Mouse (Mus musculus): ENCODE measurements around the gene Spem2. TPM values are rescaled to one million over a fixed set of nuclear protein-coding genes. Genes with fewer than 3 reads are reported as not detected.

The Spem2 gene
- polyA plus RNA-seq (2012; rRNA removed): not detected in 2 replicates

DNA sequence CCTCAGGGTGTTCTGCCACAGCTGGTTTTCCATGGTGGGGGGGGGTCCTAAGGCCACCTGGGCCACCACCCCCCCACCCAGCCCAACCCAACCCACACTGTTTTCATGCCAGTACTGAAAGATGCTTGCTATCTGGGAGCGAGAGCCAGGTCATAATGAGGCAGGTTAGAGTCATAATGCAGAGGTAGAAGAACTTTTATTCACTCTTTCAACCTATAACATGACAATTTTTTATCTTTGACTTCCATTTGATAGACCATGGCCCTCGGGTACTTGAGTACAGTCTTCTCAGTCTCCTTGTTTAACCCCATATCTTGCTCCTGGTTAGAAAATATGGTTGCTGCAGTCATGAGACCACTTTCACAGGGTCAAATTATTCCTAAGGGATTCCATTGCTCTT, at the start of gene Spem2:
Gene Spem2 (minus strand): TSS at position 101 of the 400 bp plus-strand sequence.

DNA sequence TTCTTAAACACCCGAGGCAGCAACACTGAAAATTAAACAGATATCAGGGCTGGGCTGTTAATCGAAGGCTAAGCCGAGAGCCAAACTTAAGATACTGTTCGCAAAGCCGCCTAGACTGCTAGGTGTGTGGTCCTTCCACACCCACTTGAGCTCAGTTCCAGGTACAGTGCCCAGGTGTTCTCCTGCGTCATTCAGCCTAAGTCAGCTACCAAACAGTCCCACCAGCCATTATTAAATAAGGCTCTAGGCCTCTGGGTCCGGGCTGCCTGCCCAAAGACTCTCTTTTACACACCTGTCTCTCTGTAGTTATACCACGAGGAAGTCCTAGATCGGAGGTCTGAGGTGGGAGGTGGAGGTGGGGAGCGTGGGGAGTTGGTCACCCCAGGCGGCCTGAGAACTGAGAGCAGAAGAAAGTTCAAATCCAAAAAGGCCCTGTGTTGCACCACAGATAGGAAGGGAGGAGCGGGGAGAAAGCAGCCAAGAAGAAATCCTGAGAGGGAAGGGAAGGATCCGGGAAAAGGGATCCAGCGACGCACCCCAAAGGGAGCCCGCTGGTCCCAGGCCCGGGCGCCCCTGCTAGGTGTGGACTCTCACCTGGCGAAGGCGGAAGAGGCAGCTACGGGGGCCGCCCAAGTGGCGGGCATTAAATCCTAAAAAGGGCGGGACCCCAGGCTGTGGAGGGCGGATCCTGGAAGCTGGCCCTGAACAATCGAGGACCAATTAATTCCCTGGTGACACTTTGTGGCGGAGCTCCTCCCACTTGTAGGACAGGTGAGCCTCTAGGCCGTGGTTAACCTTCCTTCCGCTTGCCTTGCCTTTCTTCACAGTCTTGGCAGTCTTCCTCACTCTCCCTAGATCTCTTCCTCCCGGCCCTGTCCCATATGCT, 40.1 kb upstream of the Spem2 start, which contains the start of gene Tnk1:
Gene Tnk1 (minus strand): TSS at position 618 of the 886 bp plus-strand sequence.

DNA sequence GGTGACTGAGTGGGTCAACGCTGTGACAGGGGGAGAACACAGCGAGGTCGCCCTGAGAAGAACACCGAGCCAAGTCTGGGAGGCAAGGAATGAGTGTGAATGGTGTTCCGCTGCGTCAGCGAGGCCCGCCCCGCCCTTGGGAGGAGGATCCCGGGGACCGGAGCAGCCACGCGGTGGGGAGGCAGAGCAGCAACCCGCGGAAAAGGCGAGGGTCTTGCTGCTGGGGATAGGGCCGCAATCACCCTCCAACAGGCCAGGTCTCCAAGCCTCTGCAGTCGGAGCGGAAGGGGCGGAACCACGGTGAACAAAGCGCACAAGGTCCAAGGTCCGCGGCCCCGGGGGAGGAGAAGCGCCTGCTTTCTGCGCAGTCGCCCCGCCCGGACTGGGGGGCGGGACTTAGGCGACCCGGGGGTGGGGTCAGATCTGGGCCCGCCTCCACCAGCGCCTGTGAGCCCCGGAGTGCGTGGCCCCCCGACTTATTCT, 28.0 kb upstream of the Spem2 start, which contains the start of gene Plscr3:
Gene Plscr3 (plus strand): TSS at position 179 of the 483 bp plus-strand sequence.

DNA sequence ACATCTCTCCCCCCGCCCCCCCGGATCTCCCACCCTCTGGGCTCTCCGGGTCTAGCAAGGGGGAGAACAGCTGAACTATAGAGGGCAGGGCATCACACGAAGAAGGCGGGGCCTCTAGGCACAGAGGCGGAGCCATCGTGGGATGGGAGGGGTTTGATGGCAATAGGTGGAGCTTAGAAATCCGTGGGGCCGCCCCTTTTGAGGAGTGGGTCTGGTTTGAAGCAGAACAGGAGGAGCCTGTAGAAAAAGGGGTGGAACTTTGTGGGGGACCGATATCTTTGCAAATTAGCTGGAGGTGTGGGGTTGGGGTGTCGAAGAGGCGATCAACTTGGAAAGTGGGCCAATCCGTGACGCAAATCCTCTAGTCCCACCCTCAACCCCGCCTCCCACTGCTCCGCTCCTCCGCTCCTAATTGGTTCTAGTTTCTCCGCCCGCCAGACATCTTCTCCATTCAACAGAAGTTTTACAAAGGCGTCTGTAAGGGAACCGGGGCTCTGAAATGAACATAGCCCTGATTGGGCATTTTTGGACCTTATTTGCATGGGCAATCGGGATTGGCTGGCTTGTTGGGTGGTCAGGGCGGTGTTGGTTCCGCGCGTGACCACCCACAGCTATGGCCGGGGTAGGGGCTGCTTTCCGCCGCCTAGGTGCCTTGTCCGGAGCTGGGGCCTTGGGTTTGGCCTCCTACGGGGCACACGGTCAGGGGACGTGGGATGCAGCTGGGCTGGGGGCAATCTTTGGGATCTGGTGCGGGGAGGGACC, 19.9 kb upstream of the Spem2 start, which contains the start of gene Tmem256:
Gene Tmem256 (plus strand): TSS at position 563 of the 762 bp plus-strand sequence.

DNA sequence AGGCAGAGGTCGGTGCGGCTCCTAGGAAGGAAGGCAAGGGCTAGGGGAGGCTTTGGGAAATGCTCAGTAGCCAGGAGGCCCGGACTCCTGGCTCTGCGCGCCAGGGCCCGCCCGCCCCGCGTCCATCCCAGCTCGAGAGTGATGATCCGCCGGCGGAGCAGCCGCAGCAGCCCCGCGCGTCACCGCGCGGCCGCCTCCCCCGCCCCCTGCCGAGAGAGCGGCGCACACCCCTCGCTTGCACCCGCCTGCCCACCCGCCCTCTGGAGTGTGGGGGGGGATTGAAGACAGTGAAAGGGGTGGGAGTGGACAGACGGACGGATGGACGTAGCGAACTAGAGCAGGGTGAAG, 19.3 kb upstream of the Spem2 start, which contains the start of gene Nlgn2:
Gene Nlgn2 (minus strand): TSS at position 181 of the 348 bp plus-strand sequence.

DNA sequence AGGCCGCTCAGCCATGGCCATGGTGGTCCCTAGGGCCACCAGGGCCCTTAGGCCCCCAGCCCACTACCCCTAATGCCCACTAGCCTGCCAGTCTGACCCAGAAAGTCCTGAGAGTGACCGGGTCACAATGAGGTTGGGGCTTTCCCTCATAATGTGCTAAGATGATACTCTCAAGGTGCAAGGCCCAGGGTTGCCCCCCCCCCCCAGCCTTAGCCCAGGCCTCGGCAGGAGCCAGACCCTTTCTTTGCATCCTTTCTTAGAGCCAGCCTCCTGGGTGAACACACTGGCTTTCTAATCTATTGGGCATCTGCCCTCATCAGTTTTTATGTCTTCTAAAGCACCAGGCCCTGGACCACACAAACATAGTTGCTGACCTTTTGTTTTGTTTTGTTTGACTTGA, 3.8 kb upstream of the Spem2 start, which contains the start of gene Spem1:
Gene Spem1 (minus strand): TSS at position 101 of the 400 bp plus-strand sequence.

DNA sequence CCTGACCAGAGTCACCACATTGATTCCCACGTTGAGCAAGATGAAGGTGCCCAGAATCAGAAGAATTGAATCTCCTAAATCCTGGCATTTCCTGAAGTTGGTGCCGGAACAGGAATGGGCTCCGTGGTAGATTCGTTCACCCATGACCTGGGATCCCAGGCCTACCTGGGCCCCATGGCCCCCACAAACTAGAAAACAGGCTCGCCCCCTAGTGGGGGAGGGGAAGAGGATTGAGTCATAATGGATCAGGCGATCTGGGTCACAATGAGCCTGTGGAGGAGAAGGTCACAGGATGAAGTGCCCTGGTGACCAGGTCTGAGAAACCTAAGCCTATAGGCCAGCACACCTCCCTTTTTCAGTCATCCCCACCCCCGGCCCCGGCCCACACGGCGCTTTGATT, 3.1 kb downstream of the Spem2 start, which contains the start of gene Gm39566:
Gene Gm39566 (minus strand): TSS at position 144 of the 400 bp plus-strand sequence.

DNA sequence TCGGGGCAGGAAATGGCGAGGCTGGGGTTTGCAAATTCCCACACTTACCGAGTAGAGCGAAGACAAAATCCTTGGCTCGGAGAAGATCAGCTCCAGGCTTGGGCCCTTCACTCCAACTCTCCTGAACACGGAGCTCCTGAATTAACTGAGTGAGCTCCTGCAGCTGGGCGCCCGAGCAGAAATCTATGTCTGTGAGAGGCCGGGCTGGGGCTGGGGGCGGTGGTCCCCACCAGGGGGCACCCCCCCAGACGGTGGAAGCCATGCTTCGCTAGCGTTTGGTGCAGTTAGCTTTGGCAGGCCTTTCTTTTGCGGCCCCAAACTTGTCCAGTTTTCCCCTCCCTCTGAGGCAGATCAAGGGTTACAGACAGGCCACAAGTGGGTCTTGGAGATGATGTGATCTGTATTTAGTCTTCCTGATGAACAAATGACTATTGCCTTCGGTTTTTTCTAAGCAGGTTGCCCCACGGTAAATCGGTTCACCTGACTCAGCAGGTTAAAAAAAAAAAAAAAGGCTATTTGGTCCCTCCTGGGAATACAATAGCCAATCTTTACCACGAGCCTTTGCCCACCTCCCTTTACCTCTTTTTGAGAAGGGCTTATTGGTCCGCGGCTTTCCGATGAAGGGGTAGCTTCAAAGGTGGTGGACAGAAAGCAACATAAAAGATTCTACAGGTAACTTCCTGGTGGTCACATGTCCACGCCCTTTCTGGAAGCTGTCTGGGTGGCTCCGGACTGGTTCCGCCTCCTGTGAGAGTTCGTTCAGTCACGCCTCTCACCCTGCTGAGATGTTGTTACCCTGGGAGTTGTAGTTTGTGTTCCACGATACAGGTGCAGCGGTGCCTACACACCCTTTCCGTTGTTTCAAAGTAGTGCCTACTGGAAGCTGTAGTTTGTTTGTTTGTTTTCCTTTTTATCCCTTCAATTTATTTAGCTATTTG, 13.0 kb downstream of the Spem2 start, which contains the start of gene Tmem102:
Gene Tmem102 (minus strand): TSS at position 653 of the 938 bp plus-strand sequence.

DNA sequence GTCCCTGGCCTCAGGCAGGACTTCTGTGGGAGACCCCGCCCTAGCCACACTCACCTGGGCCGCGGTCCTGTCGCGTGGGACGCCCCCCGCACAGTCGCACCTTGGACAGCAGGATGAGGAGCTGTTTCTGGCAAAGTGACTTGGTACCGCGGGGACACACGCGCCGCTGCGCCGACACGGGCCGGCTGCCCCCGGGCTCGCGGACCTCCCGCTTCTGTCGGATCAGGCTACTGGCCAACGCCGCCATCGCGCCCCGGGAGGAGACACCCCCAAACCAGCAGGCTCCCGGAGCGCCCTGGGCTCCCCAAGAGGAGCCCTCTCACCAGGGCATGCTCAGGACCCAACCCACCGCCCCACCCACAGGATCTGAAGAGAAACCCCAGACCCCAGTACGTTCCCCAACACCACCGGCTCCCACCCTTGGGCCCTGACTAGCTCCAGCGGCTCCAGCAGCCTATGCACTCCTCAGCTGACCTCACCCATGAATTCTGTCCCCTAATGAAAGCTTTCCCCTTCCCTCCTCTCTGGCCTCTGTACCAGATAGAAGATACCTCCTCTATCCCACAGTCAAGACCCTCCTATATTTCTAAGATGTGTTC, 16.8 kb downstream of the Spem2 start, which contains the start of gene Fgf11:
Gene Fgf11 (minus strand): TSS at position 479 of the 599 bp plus-strand sequence.

DNA sequence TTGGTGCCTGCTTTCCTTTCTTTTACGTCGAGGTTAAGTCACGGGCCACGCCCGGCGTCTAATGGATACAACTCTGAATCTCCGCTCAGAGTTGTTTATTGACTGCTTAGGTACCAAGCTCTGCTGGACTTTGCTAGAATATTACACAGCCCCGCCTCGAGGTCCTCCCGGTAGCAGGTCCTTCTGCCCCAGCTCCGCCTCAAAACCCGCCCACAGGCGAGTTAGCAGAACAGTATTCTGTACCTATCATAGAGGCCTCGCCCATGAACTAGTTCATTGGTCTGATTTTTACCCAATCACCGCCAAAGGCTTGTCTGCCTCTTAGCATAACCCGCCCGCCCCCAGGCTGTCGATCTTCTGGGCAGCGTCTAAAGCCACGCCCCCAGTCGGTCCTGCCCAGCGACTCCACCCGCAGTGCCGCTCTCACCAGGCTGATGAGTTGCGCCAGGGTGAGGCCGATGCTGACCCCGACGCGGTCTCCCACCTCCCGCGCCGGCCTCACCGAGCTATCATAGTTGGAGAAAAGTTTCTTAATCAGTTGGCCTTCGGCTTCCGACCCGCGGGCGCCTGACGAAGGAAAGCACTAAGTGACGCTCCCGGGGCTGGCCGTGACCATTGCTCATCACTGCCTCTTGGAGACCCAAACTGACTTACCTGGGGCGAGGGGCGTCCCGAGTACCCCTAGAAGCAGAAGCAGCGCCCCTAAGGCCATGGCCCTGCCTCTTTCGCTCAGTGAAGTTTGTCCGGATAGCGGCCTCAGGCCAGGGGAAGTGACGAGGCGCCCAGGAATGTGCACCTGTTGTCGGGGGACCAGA, 22.9 kb downstream of the Spem2 start, which contains the start of gene Chrnb1:
Gene Chrnb1 (minus strand): TSS at position 776 of the 815 bp plus-strand sequence.

Other genes with a start within 250 kb of the Spem2 start
- 13.9 and 18.2 TPM in 2 replicates for gene Wrap53, start 238.2 kb downstream of the Spem2 start, polyA plus RNA-seq (2012; rRNA removed)
- gene Trp53, start 238.1 kb downstream of the Spem2 start, polyA plus RNA-seq (2012; rRNA removed): 69.1 and 71.7 TPM in 2 replicates
- gene Atp1b2, start 212.5 kb downstream of the Spem2 start, polyA plus RNA-seq (2012; rRNA removed): 6.2 and 6.3 TPM in 2 replicates
- gene Shbg, start 200.6 kb downstream of the Spem2 start, polyA plus RNA-seq (2012; rRNA removed): not detected in 2 replicates
- 1.3 and 1.8 TPM in 2 replicates for gene Sat2, start 196.4 kb downstream of the Spem2 start, polyA plus RNA-seq (2012; rRNA removed)
- gene Fxr2, start 185.5 kb downstream of the Spem2 start, polyA plus RNA-seq (2012; rRNA removed): 40.4 and 45.3 TPM in 2 replicates
- gene Sox15, start 163.2 kb downstream of the Spem2 start, polyA plus RNA-seq (2012; rRNA removed): not detected in 2 replicates
- gene Mpdu1, start 155.8 kb downstream of the Spem2 start, polyA plus RNA-seq (2012; rRNA removed): 97.9 and 102 TPM in 2 replicates
- gene Cd68, start 152.3 kb downstream of the Spem2 start, polyA plus RNA-seq (2012; rRNA removed): 16.9 and 23.1 TPM in 2 replicates
- 190 and 192 TPM in 2 replicates for gene Eif4a1, start 146.0 kb downstream of the Spem2 start, polyA plus RNA-seq (2012; rRNA removed)
- 37.8 and 38.7 TPM in 2 replicates for gene Senp3, start 136.4 kb downstream of the Spem2 start, polyA plus RNA-seq (2012; rRNA removed)
- 15.1 and 20.9 TPM in 2 replicates for gene Tnfsf13, start 132.7 kb downstream of the Spem2 start, polyA plus RNA-seq (2012; rRNA removed)
- 26.3 and 32.5 TPM in 2 replicates for gene Tnfsf12, start 122.6 kb downstream of the Spem2 start, polyA plus RNA-seq (2012; rRNA removed)
- gene Tnfsfm13, start 122.4 kb downstream of the Spem2 start, polyA plus RNA-seq (2012; rRNA removed): 5.2 and 5.7 TPM in 2 replicates
- 19.8 and 20.0 TPM in 2 replicates for gene Polr2a, start 59.8 kb downstream of the Spem2 start, polyA plus RNA-seq (2012; rRNA removed)
- gene Slc35g3, start 56.5 kb downstream of the Spem2 start, polyA plus RNA-seq (2012; rRNA removed): 0.33 TPM in 1 of 2 replicates, not detected in the other
- 37.2 and 40.3 TPM in 2 replicates for gene Zbtb4, start 52.6 kb downstream of the Spem2 start, polyA plus RNA-seq (2012; rRNA removed)
- gene Chrnb1, start 22.5 kb downstream of the Spem2 start, polyA plus RNA-seq (2012; rRNA removed): 5.7 and 8.7 TPM in 2 replicates
- gene Fgf11, start 16.6 kb downstream of the Spem2 start, polyA plus RNA-seq (2012; rRNA removed): 6.4 and 6.9 TPM in 2 replicates
- 45.7 and 55.0 TPM in 2 replicates for gene Tmem102, start 12.8 kb downstream of the Spem2 start, polyA plus RNA-seq (2012; rRNA removed)
- gene Gm39566, start 3.2 kb downstream of the Spem2 start, polyA plus RNA-seq (2012; rRNA removed): not detected in 2 replicates
- gene Spem1, start 3.7 kb upstream of the Spem2 start, polyA plus RNA-seq (2012; rRNA removed): 0.22 TPM in 1 of 2 replicates, not detected in the other
- 19.8 and 19.9 TPM in 2 replicates for gene Nlgn2, start 19.3 kb upstream of the Spem2 start, polyA plus RNA-seq (2012; rRNA removed)
- gene Tmem256, start 20.0 kb upstream of the Spem2 start, polyA plus RNA-seq (2012; rRNA removed): 153 and 198 TPM in 2 replicates
- gene Plscr3, start 27.9 kb upstream of the Spem2 start, polyA plus RNA-seq (2012; rRNA removed): 55.2 and 58.3 TPM in 2 replicates
- gene Tnk1, start 40.3 kb upstream of the Spem2 start, polyA plus RNA-seq (2012; rRNA removed): 55.1 and 60.4 TPM in 2 replicates
- not detected in 2 replicates for gene Tmem95, start 59.6 kb upstream of the Spem2 start, polyA plus RNA-seq (2012; rRNA removed)
- 4.0 and 4.9 TPM in 2 replicates for gene Kctd11, start 62.9 kb upstream of the Spem2 start, polyA plus RNA-seq (2012; rRNA removed)
- 6.5 and 6.7 TPM in 2 replicates for gene Acap1, start 77.1 kb upstream of the Spem2 start, polyA plus RNA-seq (2012; rRNA removed)
- gene 2810408A11Rik, start 82.5 kb upstream of the Spem2 start, polyA plus RNA-seq (2012; rRNA removed): 1.0 and 1.6 TPM in 2 replicates
- 43.3 and 44.8 TPM in 2 replicates for gene Neurl4, start 82.6 kb upstream of the Spem2 start, polyA plus RNA-seq (2012; rRNA removed)
- gene Gps2, start 95.4 kb upstream of the Spem2 start, polyA plus RNA-seq (2012; rRNA removed): 75.4 and 99.4 TPM in 2 replicates
- 270 and 293 TPM in 2 replicates for gene Eif5a, start 103.5 kb upstream of the Spem2 start, polyA plus RNA-seq (2012; rRNA removed)
- gene Ybx2, start 117.3 kb upstream of the Spem2 start, polyA plus RNA-seq (2012; rRNA removed): 121 and 125 TPM in 2 replicates
- 33.6 and 50.8 TPM in 2 replicates for gene Slc2a4, start 129.7 kb upstream of the Spem2 start, polyA plus RNA-seq (2012; rRNA removed)
- 779 and 796 TPM in 2 replicates for gene Cldn7, start 146.3 kb upstream of the Spem2 start, polyA plus RNA-seq (2012; rRNA removed)
- gene Ctdnep1, start 162.7 kb upstream of the Spem2 start, polyA plus RNA-seq (2012; rRNA removed): 100 and 117 TPM in 2 replicates
- gene Elp5, start 164.1 kb upstream of the Spem2 start, polyA plus RNA-seq (2012; rRNA removed): 38.7 and 48.9 TPM in 2 replicates
- gene Gabarap, start 172.7 kb upstream of the Spem2 start, polyA plus RNA-seq (2012; rRNA removed): 207 and 284 TPM in 2 replicates
- 12.3 and 13.5 TPM in 2 replicates for gene Phf23, start 177.3 kb upstream of the Spem2 start, polyA plus RNA-seq (2012; rRNA removed)
- gene Dvl2, start 182.1 kb upstream of the Spem2 start, polyA plus RNA-seq (2012; rRNA removed): 12.1 TPM in 2 replicates
- 106 and 112 TPM in 2 replicates for gene Acadvl, start 196.9 kb upstream of the Spem2 start, polyA plus RNA-seq (2012; rRNA removed)
- 12.2 and 16.0 TPM in 2 replicates for gene Dlg4, start 198.5 kb upstream of the Spem2 start, polyA plus RNA-seq (2012; rRNA removed)
- 0.22 and 0.60 TPM in 2 replicates for gene Asgr1, start 235.6 kb upstream of the Spem2 start, polyA plus RNA-seq (2012; rRNA removed)